Mouse (Mus musculus) liver, embryonic 12.5 days (tissue): ENCODE data around the gene Tmod2. TPM values are rescaled to one million over a fixed set of nuclear protein-coding genes. Genes with fewer than 3 reads are reported as not detected.
"Not testable (repeated sequence)": the region's sequence is repeated elsewhere in the genome, so short reads cannot be mapped to it uniquely, and the experiment has no call there.

ENCODE experiments used
- ATAC-seq: fragments of 200-750 bp; cut with Nextera tagmentation; 2 replicates; pipeline ENCODE4 v1.8.0; 2017; ENCODE audit warnings: moderate number of reproducible peaks, mild to moderate bottlenecking, moderate library complexity
- H3K27ac ChIP-seq: fragments of 300-500 bp; sonication (generic); 2 replicates; pipeline ENCODE4 v1.5.1; 2016; ENCODE audit warnings: mild to moderate bottlenecking
- H3K27me3 ChIP-seq: fragments of 300-500 bp; sonication (generic); replicated peaks from 2 replicates; pipeline ENCODE4 v1.6.1; 2016; ENCODE audit warnings: mild to moderate bottlenecking, moderate library complexity
- H3K36me3 ChIP-seq: fragments of 300-500 bp; sonication (generic); 2 replicates; pipeline ENCODE4 v1.6.1; 2016; ENCODE audit warnings: mild to moderate bottlenecking, moderate library complexity
- H3K4me1 ChIP-seq: fragments of 300-500 bp; sonication (generic); 2 replicates; pipeline ENCODE4 v1.6.1; 2016
- H3K4me2 ChIP-seq: fragments of 300-500 bp; sonication (generic); 2 replicates; pipeline ENCODE4 v1.6.1; 2016; ENCODE audit warnings: mild to moderate bottlenecking, moderate library complexity
- H3K4me3 ChIP-seq: fragments of 300-500 bp; sonication (generic); 2 replicates; pipeline ENCODE4 v1.5.1; 2016; ENCODE audit warnings: mild to moderate bottlenecking, moderate library complexity
- H3K9ac ChIP-seq: fragments of 300-500 bp; sonication (generic); 2 replicates; pipeline ENCODE4 v1.6.1; 2016; ENCODE audit warnings: mild to moderate bottlenecking, moderate library complexity
- H3K9me3 ChIP-seq: fragments of 300-500 bp; sonication (generic); replicated peaks from 2 replicates; pipeline ENCODE4 v1.6.1; 2016; ENCODE audit warnings: mild to moderate bottlenecking, moderate library complexity
- WGBS: fragments of 180-500 bp; shearing (Covaris S2); methylation state at CpG from one replicate; pipeline ENCODE4 v1.1.7; 2016; ENCODE audit not compliant: insufficient replicate concordance; 5-methylcytosine and 5-hydroxymethylcytosine counted together
- polyA plus RNA-seq: library from polyadenylated mRNA; unstranded; fragments of >200 nt; fragmentation: Nextera tagmentation; extraction: Ambion mirVana; gene quantifications from 2 replicates; pipeline ENCODE4 v1.2.1, GENCODE M21; 2016

Gene Tmod2
- polyA plus RNA-seq, 1 experiment from 2014 or later: 0.69 TPM

GRCm38 (mm10) chr9:75536422-75536821, 74.7 kb downstream of the Tmod2 start:
- no peak for ATAC-seq
- Histone ChIP-seq H3K27ac (no peak overlapping the region), H3K4me2 (no peak overlapping the region), H3K9ac (no peak overlapping the region), H3K4me3 (no peak overlapping the region), H3K9me3 (no peaks in the 10 kb centered on the region), H3K36me3 (peaks cover 4% of the 10 kb centered on the region; the same call in 1 of the 2 replicates), H3K27me3 (no peaks in the 10 kb centered on the region), H3K4me1 (peaks cover 15% of the 10 kb centered on the region)
- WGBS: 78% methylated on average over 1 of the region's 1 CpGs

GRCm38 (mm10) chr9:75534431-75534962, 76.6 kb downstream of the Tmod2 start:
- WGBS: 81% methylated on average over 8 of the region's 8 CpGs
- H3K4me3 ChIP-seq: no peak overlapping the region
- H3K4me2 ChIP-seq: no peak overlapping the region
- peaks cover 8% of the 10 kb centered on the region for H3K36me3 ChIP-seq
- peaks cover 12% of the 10 kb centered on the region for H3K4me1 ChIP-seq
- H3K27ac ChIP-seq: no peak overlapping the region
- H3K27me3 ChIP-seq: no peaks in the 10 kb centered on the region
- H3K9me3 ChIP-seq: no peaks in the 10 kb centered on the region
- no peak overlapping the region for H3K9ac ChIP-seq
- ATAC-seq: no peak

DNA sequence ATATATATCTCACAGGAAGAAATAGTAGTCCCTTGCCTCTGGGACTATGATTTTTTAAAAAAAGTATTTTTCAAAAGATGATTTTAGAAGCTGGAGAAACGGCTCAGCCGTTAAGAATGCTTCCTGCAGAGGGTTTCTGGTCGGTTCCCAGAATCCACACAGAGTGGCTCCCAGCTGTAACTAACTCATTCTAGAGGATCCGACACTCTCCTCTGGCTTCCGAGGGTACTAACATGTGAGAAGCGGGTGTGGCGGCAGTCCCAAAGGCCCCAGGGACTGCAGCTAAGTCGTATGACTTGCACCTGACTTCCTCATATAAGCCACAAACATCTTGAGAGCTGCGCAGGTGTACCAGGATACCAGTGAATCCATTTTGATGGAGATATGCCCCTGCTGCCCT, 78.1 kb downstream of the Tmod2 start:
- H3K4me1 ChIP-seq: peaks cover 12% of the 10 kb centered on the region
- WGBS: 66% methylated on average over 9 of the region's 9 CpGs
- H3K36me3 ChIP-seq: peaks cover 18% of the 10 kb centered on the region
- H3K27ac ChIP-seq, H3K4me2 ChIP-seq, H3K9me3 ChIP-seq, H3K27me3 ChIP-seq, H3K9ac ChIP-seq, ATAC-seq, H3K4me3 ChIP-seq: not testable (repeated sequence)

DNA sequence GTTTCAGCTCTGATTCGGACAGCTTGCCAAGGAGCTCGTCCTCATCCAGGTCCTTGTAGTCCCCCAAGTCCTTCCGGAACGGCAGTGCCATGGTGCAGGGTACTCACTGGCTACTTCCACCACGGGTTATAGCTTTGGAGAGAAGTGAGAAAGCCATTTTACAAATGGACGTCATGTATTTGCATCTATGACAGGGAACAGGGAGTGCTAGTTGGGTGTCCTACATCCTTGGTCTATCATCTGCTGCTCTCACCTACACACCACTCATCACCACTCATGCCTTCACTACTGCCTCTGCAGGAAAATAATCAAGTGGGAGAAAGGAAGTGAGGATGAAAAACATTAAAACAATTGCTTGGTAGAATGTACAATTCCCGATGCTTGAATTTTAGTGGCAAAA, 78.7 kb downstream of the Tmod2 start:
- peaks cover 18% of the 10 kb centered on the region for H3K36me3 ChIP-seq
- no peak overlapping the region for H3K9ac ChIP-seq

GRCm38 (mm10) chr9:75529358-75529757, 81.8 kb downstream of the Tmod2 start:
- no peaks in the 10 kb centered on the region for H3K27me3 ChIP-seq
- no peak overlapping the region for H3K4me2 ChIP-seq
- H3K4me1 ChIP-seq: peaks cover 9% of the 10 kb centered on the region
- H3K9me3 ChIP-seq: no peaks in the 10 kb centered on the region
- H3K9ac ChIP-seq: no peak overlapping the region
- no peak overlapping the region for H3K27ac ChIP-seq
- H3K36me3 ChIP-seq: peaks cover 15% of the 10 kb centered on the region
- WGBS: 84% methylated on average over 5 of the region's 5 CpGs
- ATAC-seq: no peak
- no peak overlapping the region for H3K4me3 ChIP-seq

More for the DNA sequence above, 78.7 kb downstream of the Tmod2 start:
- Histone ChIP-seq H3K4me3 (no peak overlapping the region), H3K9me3 (no peaks in the 10 kb centered on the region), H3K27me3 (no peaks in the 10 kb centered on the region), H3K4me2 (no peak overlapping the region), H3K4me1 (peaks cover 12% of the 10 kb centered on the region), H3K27ac (no peak overlapping the region)
- WGBS: 85% methylated on average over 7 of the region's 7 CpGs
- ATAC-seq: no peak

- WGBS: 91% methylated on average over 9 of the region's 9 CpGs
- no peak for ATAC-seq
These were observed 83.0 kb downstream of the Tmod2 start for GRCm38 (mm10) chr9:75528096-75528495.

GRCm38 (mm10) chr9:75527368-75528059, 83.6 kb downstream of the Tmod2 start:
- H3K27ac ChIP-seq: peak overlapping the region; percentile 53; the same call in 1 of the 2 replicates
- no peak overlapping the region for H3K4me3 ChIP-seq
- no peaks in the 10 kb centered on the region for H3K27me3 ChIP-seq
- no peak overlapping the region for H3K9ac ChIP-seq
- H3K9me3 ChIP-seq: no peaks in the 10 kb centered on the region
- WGBS: 66% methylated on average over 13 of the region's 13 CpGs
- peak overlapping the region; percentile 31 for H3K4me2 ChIP-seq
- ATAC-seq: peak; percentile 97
- peaks cover 14% of the 10 kb centered on the region for H3K36me3 ChIP-seq
- peaks cover 9% of the 10 kb centered on the region for H3K4me1 ChIP-seq

More at GRCm38 (mm10) chr9:75528096-75528495, 83.0 kb downstream of the Tmod2 start:
- H3K4me3 ChIP-seq: no peak overlapping the region
- no peak overlapping the region for H3K9ac ChIP-seq
- peaks cover 9% of the 10 kb centered on the region for H3K4me1 ChIP-seq
- no peaks in the 10 kb centered on the region for H3K27me3 ChIP-seq
- no peaks in the 10 kb centered on the region for H3K9me3 ChIP-seq
- peaks cover 14% of the 10 kb centered on the region for H3K36me3 ChIP-seq
- no peak overlapping the region for H3K4me2 ChIP-seq
- H3K27ac ChIP-seq: no peak overlapping the region; the same call in 1 of the 2 replicates

- Histone ChIP-seq H3K27ac (no peak overlapping the region), H3K4me2 (no peak overlapping the region), H3K36me3 (peaks cover 10% of the 10 kb centered on the region), H3K9ac (no peak overlapping the region), H3K4me1 (peaks cover 9% of the 10 kb centered on the region), H3K9me3 (no peaks in the 10 kb centered on the region), H3K27me3 (no peaks in the 10 kb centered on the region), H3K4me3 (no peak overlapping the region)
- 75% methylated on average over 6 of the region's 6 CpGs for WGBS
- ATAC-seq: no peak
These were observed 87.5 kb downstream of the Tmod2 start for GRCm38 (mm10) chr9:75523646-75524045.

- H3K27ac ChIP-seq: no peak overlapping the region
These were observed 88.9 kb downstream of the Tmod2 start for GRCm38 (mm10) chr9:75522217-75522616.

DNA sequence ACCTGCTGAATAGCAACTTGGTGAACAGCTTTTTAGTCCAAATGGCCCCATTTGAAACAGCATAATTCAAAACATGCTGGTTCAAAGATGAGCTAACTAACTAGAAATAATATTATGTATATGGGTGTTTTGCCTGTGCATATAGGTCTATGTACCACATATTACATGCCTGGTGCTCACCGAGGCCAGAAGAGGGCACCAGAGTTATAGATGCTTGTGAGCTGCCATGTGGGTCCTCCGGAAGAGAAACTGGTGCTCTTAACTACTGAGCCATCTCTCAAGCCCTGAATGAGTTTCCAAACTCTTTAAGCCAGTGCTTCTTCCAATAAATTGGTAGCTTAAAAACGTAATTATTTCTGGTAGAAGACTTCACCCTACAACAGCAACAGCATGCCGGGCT, 89.3 kb downstream of the Tmod2 start:
- WGBS: 39% methylated on average over 4 of the region's 4 CpGs
- Histone ChIP-seq H3K27ac (no peak overlapping the region), H3K4me3 (no peak overlapping the region), H3K9me3 (no peaks in the 10 kb centered on the region), H3K36me3 (peaks cover 4% of the 10 kb centered on the region; the same call in 1 of the 2 replicates), H3K27me3 (no peaks in the 10 kb centered on the region), H3K9ac (no peak overlapping the region), H3K4me2 (no peak overlapping the region), H3K4me1 (no peaks in the 10 kb centered on the region)
- ATAC-seq: no peak

More at GRCm38 (mm10) chr9:75522217-75522616, 88.9 kb downstream of the Tmod2 start:
- no peaks in the 10 kb centered on the region for H3K9me3 ChIP-seq
- no peak overlapping the region for H3K4me2 ChIP-seq
- H3K9ac ChIP-seq: no peak overlapping the region
- WGBS: 69% methylated on average over 2 of the region's 2 CpGs
- ATAC-seq: no peak
- H3K4me3 ChIP-seq: no peak overlapping the region
- H3K4me1 ChIP-seq: peaks cover 2% of the 10 kb centered on the region
- no peaks in the 10 kb centered on the region for H3K27me3 ChIP-seq
- H3K36me3 ChIP-seq: peaks cover 4% of the 10 kb centered on the region; the same call in 1 of the 2 replicates

- no peak overlapping the region for H3K9ac ChIP-seq
- ATAC-seq: no peak
- H3K4me1 ChIP-seq: no peaks in the 10 kb centered on the region
- H3K4me3 ChIP-seq: no peak overlapping the region
- H3K4me2 ChIP-seq: no peak overlapping the region
- H3K36me3 ChIP-seq: peaks cover 4% of the 10 kb centered on the region; the same call in 1 of the 2 replicates
- no peaks in the 10 kb centered on the region for H3K27me3 ChIP-seq
- no peak overlapping the region for H3K27ac ChIP-seq
- WGBS: 82% methylated on average over 8 of the region's 8 CpGs
- no peaks in the 10 kb centered on the region for H3K9me3 ChIP-seq
These were observed 90.2 kb downstream of the Tmod2 start for GRCm38 (mm10) chr9:75520940-75521339.

GRCm38 (mm10) chr9:75517751-75518150, 93.4 kb downstream of the Tmod2 start:
- Histone ChIP-seq H3K27ac (no peak overlapping the region), H3K4me3 (no peak overlapping the region), H3K36me3 (peaks cover 26% of the 10 kb centered on the region), H3K27me3 (no peaks in the 10 kb centered on the region), H3K4me1 (no peaks in the 10 kb centered on the region), H3K9me3 (no peaks in the 10 kb centered on the region), H3K9ac (no peak overlapping the region), H3K4me2 (no peak overlapping the region)
- 80% methylated on average over 3 of the region's 3 CpGs for WGBS
- ATAC-seq: no peak
